Mouse (Mus musculus) heart, postnatal 14 days (tissue): ENCODE measurements around the gene Rbms3. TPM values are rescaled to one million over a fixed set of nuclear protein-coding genes. Genes with fewer than 3 reads are reported as not detected.
A peak's percentile ranks its signal among the peaks of the same experiment; 100 is the strongest.

ENCODE experiments used
- DNase-seq, 2 experiments: peaks; one replicate each; pipeline ENCODE4 v3.0.0; 2021 to 2022
- intact Hi-C: fragments of 180-260 bp; cut with DNase I; formaldehyde crosslinking; loops from one replicate; pipeline ENCODE4 v1.15.1; 2025
- total RNA-seq, 2 experiments: library from RNA; stranded (reverse); gene quantifications; 2 replicates each; pipeline ENCODE4 v1.2.3; 2021

Rbms3 gene
- total RNA-seq, 2 experiments from 2014 or later, result 17.7 to 18.6 TPM

DNA sequence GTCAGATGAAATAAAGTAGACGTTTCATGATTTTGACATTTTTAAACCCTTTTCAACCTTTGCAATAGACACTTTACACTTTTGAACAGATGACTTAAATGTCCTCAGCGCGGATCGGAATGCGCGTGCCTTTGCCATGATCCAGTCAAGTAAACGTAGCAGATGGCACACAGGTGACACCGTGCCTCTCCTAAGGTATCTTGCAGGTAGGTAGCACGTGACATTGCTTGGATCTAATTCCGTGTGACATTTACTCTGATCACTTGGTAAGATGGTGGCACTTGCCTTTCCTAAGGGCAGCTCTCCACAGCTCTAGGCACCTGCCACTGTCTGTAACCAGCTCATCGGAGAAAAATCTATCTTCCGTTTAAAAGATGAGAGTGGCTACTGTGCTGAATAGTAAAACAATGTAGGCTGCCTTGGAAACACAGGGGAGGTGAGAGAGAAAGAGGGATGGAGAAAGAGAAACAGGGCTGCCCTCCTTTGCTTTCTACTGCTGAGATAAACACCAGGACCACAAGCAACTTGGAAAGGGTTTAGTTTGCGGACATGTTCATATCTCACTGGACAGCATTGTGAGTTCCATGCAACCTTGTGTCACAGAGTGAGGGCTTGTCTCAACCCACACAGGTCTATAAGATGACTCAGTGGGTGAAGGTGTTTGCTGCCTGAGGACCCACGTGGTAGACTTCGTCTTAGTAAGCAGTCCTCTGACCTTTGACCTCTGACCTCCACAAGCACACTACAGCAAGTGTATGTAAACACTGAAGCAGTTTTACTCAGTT lies 338.5 kb downstream of the Rbms3 start:
- intact Hi-C loops, result no loop called here
- DNase-seq, result no peak

DNA sequence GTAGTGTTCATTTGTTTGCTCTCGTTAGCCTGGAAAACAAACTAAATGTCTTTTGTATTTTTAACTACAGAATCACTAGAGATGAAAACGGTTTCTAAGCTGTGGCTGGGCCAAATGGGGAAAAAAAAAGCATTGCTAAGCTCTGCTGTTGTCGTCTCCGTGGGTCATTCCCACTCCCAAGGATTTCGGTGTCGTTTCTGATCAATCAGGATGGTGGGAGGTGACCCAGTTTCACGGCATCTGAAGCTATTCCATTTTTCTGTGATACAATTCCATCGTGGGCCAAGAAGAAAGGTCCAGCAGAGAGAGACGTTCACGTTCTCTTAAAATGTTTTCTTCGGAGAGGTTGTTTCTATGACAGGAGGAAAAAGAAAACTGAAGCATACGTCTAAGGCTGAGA lies 354.9 kb downstream of the Rbms3 start:
- intact Hi-C loops, result no loop called here

DNA sequence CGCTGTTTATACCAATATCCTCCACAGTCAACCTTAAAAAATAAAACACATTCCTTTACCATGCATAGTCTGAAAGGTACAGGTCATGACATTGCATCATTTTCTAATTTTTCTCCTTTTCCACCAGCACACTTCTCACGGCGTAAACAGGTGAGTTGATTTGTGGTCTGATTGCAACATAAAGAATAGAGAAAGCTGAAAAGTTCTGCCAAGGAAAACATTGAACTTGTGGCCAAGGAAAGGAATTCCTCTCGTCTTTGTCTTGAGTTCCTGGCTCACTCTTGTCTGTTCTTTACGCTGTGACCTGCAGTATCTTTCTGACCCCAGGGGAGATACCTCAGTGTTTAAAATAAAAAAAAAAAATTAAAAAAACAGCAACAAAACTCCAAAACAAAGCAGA lies 370.1 kb downstream of the Rbms3 start:
- intact Hi-C loops, result loop anchor here (10.0 kb wide), 1 partner anchor 205 kb away; no protein-coding TSS in a partner anchor
- DNase-seq, result no peak

More for the DNA sequence above, 354.9 kb downstream of the Rbms3 start:
- no peak for DNase-seq

DNA sequence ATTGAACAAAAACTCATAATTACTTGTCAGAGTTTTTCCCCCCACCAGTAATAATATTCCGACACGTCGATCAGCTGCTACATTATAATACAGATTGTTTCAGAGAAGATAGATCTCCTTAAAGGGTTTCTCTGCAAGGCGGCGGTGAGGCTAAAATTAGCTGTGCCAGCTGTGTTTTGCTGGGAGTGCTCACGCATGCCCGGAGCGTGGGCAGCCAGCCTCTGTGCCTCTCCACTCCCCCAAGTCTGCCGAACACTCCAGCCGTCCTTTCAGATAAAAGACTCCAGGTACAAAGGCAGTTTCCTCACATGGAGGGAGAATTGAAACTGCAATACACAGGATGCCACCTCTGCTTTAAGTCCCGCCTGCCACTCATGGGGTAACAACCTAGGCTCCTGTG lies 376.4 kb downstream of the Rbms3 start:
- peak; percentile 40 to 48 for DNase-seq
- intact Hi-C loops, result loop anchor here (5.0 to 10.0 kb wide), 2 partner anchors 61 to 199 kb away; no protein-coding TSS in a partner anchor

DNA sequence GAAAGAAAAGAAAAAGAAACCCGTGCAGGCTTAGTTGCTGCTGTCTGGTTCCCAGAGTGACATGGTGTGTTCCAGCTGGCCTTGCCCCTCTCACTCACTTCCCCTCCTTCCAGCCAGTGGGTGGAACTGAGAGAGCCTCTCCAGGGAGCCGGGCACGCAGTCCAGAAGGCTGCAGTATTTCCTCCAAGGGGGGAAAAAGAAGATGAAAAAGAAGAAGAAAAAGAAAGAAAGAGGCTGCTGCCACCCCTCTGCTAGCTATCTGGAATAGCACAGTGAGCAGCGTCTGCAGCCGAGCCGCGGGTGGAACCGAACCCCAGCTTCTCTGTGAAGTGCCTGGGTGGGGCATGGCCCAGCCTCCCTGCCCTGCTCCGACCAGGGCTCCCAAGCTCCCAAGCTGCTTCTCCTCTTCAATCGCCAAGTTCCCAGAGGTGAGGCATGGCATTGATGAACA lies 377.3 kb downstream of the Rbms3 start:
- intact Hi-C loops, result loop anchor here (5.0 to 10.0 kb wide), 2 partner anchors 60 to 198 kb away; no protein-coding TSS in a partner anchor
- peak; percentile 64 to 71 for DNase-seq

DNA sequence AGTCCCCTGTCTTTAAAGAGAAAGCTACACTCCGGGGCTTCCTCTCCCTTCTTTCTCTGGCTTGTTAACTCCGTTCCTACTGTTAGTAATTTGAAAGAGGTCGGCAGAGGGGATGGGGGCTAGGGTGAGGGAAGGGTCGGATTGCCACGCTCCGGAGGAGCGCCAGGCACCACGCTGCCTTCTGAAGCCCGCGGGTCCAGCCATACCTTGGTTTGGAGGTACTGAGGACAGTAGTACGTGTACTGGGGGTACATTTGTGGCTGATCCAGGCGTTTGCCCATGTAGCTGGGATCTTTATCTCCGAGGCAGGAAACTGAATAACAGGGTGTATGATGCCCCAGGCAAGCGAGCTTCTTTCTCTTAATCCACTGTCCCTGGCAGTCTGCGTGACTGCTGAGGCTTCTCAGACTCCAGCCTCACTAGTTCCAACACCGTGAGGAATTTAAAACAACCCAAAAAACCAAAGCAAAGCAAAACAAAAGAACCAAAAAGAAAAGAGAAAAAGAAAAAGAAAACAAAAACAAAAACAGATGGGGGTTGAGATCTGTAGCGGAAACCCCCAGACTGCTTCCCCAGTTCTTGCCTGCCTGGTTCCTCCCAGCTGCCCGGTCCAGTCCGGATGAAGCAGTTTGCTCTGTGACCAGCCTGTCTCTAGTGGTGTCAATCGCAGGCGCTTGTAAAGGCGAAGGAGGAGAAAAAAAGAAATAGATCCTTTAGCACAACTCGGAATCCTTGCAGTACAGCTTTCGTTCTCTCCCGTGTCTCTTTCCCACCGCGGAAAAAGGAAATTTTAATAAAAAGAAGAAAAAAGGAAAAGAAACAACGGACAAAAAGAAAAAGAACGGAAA lies 378.0 kb downstream of the Rbms3 start:
- intact Hi-C loops, result loop anchor here (5.0 to 10.0 kb wide), 2 partner anchors 59 to 197 kb away; no protein-coding TSS in a partner anchor
- peak; percentile 33 to 49 for DNase-seq

DNA sequence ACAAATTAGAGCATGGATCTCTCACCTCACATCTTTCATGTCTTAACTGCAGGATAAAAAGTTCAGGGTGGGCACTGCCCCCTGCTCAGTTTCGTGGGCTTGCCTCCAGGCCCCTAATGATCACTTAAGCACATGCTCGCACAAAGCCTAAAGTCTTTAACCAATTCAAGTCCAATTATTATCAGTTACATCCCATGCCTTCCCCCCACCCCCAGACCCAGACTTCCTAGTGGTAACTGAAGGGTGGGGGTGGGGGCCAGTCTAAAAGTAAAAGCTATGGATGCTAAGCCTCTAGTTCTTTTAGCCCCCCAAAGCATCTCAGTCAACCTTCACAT lies 378.9 kb downstream of the Rbms3 start:
- DNase-seq, result no peak
- intact Hi-C loops, result loop anchor here (5.0 to 10.0 kb wide), 2 partner anchors 58 to 196 kb away; no protein-coding TSS in a partner anchor

DNA sequence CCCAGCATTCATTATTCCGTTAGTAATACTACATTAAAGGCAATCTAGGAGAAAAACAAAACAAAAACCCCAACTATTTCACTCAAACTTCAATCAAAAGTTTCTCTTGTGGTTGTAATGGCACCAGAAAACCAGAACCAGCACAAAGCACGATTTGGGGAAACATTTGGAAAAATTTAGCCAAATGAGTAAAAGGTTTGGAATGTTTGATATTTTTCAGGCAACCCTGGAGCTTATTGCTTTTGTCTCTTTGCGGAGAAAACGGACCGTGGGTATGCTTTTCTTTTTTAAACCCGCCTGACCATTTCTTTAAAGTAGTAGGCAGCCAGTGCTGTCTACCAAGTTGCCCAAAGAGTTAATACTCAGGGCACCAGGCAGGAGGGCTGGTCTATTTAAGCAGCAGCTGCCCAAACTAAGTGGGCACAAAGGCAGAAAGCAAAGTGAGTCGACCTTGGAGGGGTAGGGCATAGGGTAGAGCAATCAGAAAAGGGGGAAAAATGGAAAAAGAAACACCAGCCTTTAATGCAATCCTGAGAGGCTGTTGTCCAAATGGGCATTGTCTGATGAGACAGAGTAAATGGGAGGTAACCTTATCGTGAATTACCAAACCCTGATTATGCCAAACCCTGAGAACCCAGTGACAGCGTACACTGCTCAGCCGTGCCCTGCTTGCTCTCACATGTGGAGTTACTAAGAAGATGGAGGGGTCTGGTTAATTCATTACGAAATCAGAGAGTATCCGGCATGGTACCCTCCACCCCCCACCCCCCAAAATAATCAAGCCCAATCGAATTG lies 379.5 kb downstream of the Rbms3 start:
- intact Hi-C loops, result loop anchor here (5.0 to 10.0 kb wide), 2 partner anchors 58 to 195 kb away; no protein-coding TSS in a partner anchor
- DNase-seq, result peak in 1 of 2 experiments; percentile 3

DNA sequence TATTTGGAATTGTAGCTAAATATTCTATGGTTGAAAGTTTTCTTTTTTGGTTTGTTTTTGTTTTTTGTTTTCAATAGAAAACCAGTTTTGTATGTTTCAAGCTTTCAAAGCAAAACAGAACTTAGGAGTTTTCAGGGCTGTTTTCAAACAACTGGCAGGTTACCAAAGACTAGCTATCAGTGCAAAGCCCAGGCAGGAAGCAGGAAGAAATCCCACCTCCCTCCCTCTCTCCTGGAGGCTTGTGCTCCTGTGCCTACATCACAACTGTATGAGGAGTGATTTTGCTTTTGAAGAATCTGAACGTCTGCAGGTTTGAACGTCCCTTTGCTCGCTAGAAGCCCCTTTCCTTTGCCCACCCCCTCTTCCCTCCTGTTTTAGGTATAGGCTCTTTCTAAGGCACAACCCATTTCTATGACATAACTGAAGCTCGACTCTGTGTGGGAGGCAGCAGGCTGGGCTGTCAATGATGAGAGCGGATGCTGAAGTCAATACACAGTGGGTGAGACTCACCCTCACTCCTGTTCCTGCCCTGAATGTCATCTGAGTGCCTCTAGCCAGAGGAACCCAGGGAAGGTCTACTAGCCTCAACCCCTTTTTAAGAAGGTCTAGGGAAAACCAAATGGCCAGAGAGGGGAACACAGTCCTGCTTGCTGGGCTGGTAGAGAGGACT lies 382.3 kb downstream of the Rbms3 start:
- DNase-seq, result peak in 1 of 2 experiments; percentile 8
- intact Hi-C loops, result no loop called here

DNA sequence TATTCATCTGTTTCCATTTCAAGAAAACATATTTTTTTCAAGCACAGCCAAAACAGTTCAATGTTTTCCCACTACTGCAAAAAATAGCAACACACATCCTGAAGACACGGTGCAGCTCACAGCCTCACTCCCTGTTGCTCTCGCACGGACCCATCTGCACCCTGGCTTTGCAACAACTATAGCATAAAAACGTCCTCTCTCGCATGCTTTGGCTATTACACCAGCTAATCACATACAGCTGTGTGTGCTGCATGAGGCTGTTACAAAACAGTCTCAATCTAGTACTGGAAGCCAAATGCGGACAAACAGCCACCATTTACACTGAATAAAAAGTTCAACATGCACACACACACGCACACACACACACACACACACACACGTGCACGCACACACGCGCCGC lies 383.5 kb downstream of the Rbms3 start:
- no peak for DNase-seq
- intact Hi-C loops, result no loop called here

DNA sequence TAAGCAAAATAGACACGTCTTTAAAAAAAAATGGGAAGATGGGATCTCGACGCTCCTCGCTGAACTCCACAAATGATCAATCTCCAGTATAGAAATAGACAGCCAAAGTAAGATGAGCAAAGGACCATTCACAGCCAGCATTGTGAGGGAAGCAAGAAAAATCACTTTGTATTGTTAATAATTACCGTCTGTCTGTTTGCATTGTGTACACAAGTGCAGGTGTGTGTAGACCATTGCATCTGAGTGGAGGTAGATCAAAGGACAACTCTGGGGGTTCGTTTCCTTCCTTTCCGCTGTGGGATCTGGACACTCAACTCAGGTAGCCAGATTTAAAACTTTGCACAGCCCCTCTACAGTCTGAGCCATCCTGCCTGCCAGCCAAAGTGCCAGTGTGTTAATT lies 386.3 kb downstream of the Rbms3 start:
- DNase-seq, result no peak
- intact Hi-C loops, result no loop called here

DNA sequence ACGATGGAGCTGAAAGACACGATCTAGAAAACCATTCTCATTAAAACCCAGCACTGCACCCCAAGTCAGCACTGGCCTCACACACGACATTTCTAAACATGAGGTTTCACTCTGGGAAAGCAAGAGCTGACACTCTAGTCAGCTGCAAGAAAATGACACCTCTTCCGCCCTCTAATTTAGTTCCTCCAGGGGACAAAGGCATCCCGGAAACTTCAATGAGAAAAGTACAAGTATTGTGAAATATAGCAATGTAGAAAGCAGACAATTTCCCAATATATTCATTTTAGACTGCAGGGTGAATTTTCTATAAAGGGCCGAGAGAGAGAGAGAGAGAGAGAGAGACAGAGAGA lies 395.0 kb downstream of the Rbms3 start:
- intact Hi-C loops, result no loop called here
- no peak for DNase-seq

DNA sequence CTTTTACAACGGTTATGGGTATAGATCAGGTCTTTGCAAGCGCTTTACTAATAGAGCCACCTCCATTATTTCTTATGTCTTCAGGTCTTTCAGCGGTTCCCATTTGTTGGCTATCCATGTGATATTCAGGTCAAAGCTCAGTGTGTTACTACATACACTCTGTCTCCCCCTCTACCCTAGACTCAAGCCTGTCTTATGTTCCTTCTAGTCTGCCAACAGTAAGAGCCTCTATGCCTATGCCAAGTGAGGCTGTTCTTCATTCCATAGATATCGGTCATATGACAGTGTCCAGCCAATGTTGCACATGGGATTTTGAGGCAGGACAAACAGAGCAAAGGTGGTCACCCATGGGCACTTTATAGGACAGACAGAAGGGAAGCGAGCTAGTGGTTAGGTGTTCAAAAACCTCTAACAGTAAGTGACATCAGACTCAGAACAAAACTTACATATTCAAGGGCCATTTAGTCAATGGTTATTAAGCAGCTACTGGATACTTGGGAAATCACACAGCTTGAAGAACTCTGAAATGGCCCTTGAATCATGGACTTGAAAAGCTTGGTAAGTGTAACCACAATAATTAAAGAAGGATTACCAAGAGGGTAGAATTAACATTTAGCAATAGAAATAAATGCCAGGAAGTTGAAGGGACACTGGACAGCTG lies 395.5 kb downstream of the Rbms3 start:
- no peak for DNase-seq
- intact Hi-C loops, result no loop called here

DNA sequence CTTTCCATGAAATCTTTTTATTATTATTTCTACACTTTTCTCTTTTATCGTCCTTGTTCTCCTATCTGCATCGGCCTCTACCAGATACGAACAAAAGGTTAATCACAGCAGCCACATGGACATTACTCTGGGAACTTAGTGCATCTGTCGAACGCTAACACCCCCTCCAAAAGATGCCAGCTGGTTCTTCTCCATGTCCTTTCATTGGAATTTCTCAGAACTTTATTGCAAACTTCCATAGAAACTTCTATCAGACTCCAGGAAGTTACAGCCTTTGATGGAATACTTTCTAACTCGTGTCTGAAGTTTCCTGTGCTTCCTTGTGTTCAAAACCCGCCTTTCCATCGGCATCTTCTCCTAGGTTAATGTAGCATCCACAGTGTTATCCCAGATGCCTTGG lies 407.0 kb downstream of the Rbms3 start:
- no peak for DNase-seq
- intact Hi-C loops, result no loop called here

DNA sequence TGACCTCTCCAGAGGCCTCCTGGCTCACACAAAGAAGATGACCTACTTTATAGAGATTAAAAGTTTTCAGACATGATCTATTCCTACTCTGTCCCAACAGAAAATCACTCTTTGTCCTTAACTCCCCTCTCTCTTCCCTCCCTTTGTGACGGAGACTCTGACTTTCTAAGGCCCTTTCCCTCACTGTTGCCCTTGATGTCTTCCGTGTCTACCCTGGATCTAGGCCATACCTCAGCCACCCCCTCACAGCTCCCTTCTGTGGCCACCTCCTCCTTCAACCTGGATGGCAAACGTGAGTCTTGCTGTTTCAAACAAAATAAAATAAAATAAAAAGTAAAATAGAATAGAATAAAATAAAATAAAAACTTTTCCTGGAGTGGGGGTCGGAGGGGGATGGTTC lies 408.2 kb downstream of the Rbms3 start:
- intact Hi-C loops, result no loop called here
- no peak for DNase-seq

DNA sequence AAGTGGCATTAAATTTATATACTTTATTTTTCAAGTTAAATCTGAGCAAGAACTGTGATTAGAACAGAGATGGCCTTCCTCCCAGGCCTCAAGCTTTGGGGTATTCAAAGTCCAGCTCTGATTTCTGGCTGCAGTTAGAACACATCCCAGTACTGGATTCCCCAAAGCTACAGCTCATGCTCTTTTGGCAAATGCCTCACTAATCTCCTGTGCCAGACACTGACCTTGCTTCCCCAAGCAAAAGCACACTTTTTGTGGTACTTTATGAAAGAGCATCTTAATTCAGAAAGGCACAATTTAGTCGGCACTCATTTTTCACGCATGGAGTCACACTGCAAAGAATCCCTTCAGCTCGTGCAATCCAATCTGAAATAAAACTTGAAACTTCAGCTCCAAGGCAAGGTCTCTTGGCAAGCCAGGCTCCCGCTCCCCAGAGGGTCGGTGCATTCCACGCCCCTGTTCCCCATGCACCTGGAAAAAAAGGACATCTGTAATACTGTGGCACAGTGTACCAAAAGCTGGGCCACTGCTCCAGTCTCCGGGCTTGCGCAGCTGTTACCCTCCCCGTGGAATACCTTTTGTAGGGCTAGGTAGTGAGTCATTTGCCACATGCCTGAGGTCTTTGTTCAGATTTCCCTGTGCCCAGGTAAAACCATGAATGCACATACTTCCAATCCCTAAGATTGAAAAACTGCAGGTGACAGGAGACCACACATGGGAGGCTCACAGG lies 413.5 kb downstream of the Rbms3 start:
- no peak for DNase-seq
- intact Hi-C loops, result no loop called here

DNA sequence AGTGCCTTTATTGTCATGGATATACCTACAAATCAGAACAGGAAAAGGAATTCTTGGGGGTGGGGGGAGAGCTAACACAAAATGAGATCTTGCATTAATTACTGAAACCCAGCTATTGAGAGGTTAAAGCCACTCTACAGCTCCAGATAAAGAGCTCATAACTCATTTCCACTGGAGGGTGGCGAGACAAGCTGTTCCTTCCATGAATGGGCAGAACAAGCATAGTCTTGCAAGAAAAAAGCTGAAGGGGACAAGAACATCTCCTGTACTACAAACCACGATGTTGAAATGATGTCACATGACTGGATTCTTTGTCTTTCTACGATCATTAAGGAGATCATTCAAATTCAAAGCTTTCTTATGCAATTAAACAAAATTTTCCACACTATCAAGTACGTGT lies 417.7 kb downstream of the Rbms3 start:
- DNase-seq, result no peak
- intact Hi-C loops, result no loop called here

DNA sequence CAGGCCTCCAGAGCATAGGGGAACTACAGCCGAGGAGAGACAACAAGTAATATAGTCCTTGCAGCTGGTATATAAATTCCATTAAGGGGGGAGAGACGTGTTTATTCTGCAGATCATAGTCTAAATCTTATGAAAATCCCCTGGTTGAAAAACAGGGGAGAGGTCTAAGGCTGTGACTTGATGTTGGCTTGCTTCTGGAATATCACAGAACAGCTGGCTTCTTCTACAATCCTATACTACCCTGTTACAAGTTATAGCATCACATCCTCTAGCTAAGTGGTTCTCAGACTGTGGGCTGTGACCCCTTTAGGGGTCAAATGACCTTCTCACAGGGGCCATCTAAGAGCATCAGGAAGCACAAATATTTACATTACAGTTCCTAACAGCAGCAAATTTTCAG lies 419.4 kb downstream of the Rbms3 start:
- intact Hi-C loops, result no loop called here
- no peak for DNase-seq

DNA sequence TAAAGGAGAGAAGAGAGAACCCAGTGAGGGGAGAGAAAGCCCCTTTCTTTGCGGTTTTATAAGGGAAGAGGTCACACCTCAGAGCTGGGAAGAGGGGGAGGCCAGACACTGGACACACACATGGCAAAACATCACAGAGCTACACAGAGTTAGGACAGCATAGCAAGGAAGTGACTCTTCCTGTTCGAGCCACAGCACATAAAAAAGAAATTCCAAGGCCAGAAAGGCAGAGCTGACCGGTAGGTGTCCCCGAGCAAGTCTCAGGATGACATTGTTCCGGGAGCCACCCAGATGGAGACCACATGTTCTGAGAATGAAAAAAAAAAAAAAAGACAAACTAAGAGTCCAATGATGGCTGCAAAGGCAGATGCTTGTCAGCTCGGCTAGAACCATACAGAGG lies 424.3 kb downstream of the Rbms3 start:
- intact Hi-C loops, result no loop called here
- DNase-seq, result no peak
